Mouse (Mus musculus): ENCODE measurements around the gene Cln5.

DNA sequence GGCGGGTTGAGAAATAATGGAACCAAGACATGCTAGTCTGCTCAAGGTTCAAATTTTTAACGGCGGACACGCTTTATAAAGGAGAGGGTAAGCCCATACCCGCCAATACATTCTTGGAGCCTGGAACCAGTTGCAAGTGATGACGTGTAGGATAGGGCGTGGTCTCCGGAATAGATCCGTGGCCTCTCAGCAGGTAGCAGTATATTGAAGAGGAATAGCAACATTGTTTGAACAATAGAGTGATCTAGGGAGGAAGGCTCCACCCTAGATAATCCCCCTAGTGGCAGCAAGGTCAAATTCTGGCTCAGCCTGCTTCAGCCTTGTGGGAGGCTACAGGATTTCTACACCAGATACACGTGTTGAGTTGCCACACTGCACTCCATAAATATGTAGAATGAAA, 10.5 kb upstream of the Cln5 start:
- no peak for TF ChIP-seq GATA1 (IDR thresholded peaks at IDR 0.05; ENCODE audit: low read length)
- TF ChIP-seq TAL1 (IDR thresholded peaks at IDR 0.05; ENCODE audit: low read length): no peak

All from erythroblast, embryonic 14.5 days (primary cell).